Mouse (Mus musculus): ENCODE results near the gene Reg4.

- TF ChIP-seq POLR2A (IDR thresholded peaks at IDR 0.05; ENCODE audit: borderline replicate concordance, insufficient read depth, low read length) (no peak), CTCF (IDR thresholded peaks at IDR 0.05; ENCODE audit: borderline replicate concordance, insufficient read depth, low read depth, low read length) (no peak)
Observed at GRCm38 (mm10) chr3:98267249-98267651, 45.3 kb downstream of the Reg4 start.
